Mouse (Mus musculus) cerebellum, adult 11 months (tissue): ENCODE measurements around the gene Map4k5.

Source experiments
- DNase-seq: peaks from one replicate; pipeline ENCODE4 v3.0.0; 2022

Map4k5 gene

DNA sequence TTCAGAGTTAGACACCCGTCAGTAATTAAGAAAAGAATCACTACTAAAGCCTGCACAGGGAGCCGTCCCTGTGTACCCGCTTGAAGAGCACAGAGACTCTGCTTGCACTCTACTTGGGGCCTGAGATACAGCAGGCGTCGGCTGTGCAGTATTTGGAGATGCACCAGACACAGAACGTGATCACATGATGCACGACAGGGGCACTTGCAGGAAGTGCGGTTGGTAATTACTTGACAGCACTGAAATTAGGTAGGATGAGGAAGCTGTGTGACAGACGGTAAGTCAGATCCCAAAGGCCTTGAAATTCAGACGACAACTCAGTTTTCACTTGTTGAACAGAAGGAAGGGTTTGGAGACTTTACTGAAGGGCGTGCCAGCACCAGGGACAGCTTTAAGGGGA is 54.6 kb downstream of the Map4k5 start:
- no peak for DNase-seq

DNA sequence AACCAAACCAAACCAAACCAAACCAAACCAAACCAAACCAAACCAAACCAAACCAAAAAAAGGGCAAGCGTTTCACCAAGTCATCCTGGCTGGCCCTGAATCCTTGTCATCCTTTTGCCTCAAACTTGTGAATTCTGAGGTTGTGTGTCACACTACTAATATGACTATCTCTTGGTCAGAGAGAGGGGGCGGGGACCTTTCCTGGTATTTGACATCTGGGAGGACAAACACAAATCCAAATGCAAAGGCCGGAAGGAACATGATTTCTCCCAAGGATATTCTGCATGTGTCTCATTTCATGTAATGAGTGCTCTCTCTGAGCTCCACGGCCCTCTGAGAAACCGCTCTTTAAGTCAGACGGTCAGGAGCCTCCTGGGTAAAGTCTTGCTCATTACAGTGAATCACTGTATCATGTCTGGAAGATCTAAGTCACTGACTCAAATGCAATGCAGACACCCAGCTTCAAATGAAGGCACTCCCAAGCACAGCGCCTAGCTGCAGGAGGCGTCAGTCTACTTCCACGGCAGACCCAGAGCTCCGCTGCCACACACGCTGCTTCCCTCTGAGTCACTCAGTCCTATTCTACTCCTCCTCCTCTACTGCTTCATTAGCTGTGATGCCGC is 58.9 kb downstream of the Map4k5 start:
- DNase-seq: no peak

DNA sequence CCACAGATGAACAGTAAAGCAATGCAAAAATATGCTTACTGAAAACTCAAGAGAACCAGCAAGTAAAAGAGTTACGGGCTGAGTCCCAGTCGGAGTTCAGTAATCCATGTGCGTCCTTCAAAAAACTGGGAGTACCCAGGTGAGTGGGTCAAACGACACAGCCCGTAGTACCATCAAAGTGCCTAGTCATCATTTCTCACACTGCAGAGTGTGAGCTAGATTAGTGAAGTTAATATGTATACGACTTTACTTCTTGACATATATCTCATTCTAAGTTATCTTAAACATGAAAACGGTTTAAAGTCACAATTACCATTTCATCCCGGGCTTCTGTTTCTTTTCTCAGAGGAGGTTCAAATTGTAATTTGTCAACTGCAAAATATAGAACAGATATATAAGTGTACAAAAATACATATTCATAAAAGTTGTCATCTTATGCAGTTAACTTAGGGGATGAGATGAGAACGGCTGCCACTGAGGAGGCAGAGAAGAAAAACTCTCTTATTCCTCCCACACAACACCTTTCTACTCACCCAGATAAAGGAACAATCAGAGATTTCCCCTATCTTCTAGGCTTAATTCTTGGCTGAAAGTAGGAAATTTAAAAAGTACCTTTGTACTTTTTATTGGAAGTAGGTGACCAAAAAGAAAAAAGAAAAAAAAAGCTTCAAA is 61.6 kb downstream of the Map4k5 start:
- DNase-seq: no peak

GRCm38 (mm10) chr12:69828214-69828613 is 64.8 kb downstream of the Map4k5 start:
- DNase-seq: no peak

GRCm38 (mm10) chr12:69824881-69825597 is 68.0 kb downstream of the Map4k5 start:
- DNase-seq: no peak

DNA sequence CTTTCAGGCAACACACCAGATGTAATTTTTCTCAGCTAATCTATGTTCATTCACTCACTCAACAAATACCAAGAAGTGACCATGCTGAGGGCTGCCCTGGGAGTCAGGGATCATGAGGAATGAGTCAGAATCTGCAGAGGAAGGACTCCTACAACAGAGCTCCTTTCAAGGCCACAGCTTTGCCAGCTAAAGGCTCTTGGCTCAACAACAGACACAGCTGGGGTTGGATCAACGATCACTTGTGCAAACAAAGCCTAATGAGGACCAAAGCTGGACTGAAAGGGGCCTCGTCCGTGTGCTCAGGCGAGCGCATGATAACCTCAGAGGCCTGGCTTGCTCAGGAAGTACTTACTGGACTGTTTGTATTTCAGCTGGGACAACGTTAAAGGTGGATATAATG is 78.7 kb downstream of the Map4k5 start:
- no peak for DNase-seq

GRCm38 (mm10) chr12:69813596-69813995 is 79.4 kb downstream of the Map4k5 start:
- peak; percentile 7 for DNase-seq

GRCm38 (mm10) chr12:69812986-69813385 is 80.0 kb downstream of the Map4k5 start:
- no peak for DNase-seq

DNA sequence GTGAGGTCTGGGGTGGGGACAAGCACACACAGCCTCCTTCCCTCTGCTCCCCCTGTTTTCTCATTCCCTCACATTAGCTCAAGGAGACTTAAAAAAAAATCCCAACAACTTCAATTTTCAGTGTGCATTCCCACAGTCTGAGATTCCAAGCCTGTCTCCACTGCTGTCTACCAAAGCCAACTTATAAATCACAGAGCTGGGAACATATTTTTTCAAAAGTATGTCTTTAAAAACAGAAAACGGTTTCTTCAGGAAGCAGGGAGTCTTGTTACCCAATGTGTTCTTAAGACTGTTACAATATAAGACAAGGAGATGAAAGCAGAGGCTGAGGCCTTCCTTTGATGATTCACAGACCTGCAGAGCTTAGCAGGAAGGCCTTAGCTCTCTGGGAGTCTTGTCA is 81.0 kb downstream of the Map4k5 start:
- no peak for DNase-seq

GRCm38 (mm10) chr12:69809439-69809838 is 83.6 kb downstream of the Map4k5 start:
- no peak for DNase-seq

GRCm38 (mm10) chr12:69807399-69807985 is 85.5 kb downstream of the Map4k5 start:
- DNase-seq: no peak

- no peak for DNase-seq
Measured at GRCm38 (mm10) chr12:69805148-69805547, 87.9 kb downstream of the Map4k5 start.

GRCm38 (mm10) chr12:69804393-69805070 is 88.5 kb downstream of the Map4k5 start:
- no peak for DNase-seq

DNA sequence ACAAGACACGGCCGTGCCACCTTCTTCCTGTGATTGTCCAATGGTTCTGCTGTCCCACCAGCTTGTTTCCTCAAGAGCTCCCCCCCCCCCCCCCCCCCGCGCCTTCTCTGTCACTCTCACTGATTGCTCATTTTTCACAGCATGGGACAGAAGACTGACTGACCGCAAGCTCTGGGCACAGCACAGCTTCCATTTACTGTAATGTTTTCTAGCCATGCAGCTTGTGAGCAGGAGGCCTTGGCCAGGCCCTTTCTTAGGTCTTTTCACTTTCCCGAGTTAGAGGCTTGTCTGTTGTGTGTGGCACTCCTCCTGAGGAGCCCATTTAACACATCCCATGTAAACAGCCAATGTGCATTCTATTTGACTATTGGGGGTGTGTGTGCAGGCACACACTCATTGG is 89.8 kb downstream of the Map4k5 start:
- DNase-seq: no peak

DNA sequence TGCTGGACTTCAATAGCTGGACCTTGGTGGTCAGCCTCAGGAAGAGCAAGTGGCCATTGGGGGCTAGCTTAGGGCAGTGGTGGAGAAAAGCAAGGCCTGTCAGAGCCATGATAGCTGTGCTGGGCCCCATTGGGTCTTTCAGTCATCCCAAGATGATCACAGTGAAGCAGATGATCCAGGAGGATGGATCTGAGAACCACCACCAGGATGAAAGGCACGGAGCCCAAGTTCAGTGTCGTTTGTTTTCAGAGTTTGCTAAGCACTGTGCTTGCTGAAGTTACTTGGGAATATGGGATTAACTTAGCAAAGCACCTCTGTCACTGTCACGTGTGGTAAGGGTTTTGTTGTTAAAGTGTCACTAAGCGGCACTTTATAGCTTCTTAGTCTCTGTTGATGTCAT is 92.4 kb downstream of the Map4k5 start:
- no peak for DNase-seq

DNA sequence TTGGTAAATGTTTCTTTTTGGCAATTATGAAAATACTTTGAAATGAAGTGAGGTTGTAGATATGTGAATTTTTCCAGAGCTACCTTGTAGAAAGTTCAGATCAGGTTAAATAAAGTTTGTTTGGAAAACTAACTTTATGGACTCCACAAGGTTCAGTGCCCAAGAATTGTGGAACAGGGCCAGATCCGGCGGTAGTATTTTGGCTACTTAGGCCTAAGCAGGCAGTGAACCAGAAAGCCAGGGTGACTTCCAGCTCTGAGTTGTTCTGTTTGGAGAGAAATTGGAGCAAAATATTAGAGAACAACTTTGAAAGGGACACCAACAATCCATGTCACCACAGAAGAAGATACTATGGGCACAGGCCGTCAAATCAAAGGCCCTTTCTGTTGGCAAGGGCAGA is 96.7 kb downstream of the Map4k5 start:
- no peak for DNase-seq

- DNase-seq: peak; percentile 60
Measured at GRCm38 (mm10) chr12:69790530-69791505, 102.2 kb downstream of the Map4k5 start, which contains the start of gene Cdkl1. Gene Cdkl1 (minus strand): TSS chr12:69791267.

DNA sequence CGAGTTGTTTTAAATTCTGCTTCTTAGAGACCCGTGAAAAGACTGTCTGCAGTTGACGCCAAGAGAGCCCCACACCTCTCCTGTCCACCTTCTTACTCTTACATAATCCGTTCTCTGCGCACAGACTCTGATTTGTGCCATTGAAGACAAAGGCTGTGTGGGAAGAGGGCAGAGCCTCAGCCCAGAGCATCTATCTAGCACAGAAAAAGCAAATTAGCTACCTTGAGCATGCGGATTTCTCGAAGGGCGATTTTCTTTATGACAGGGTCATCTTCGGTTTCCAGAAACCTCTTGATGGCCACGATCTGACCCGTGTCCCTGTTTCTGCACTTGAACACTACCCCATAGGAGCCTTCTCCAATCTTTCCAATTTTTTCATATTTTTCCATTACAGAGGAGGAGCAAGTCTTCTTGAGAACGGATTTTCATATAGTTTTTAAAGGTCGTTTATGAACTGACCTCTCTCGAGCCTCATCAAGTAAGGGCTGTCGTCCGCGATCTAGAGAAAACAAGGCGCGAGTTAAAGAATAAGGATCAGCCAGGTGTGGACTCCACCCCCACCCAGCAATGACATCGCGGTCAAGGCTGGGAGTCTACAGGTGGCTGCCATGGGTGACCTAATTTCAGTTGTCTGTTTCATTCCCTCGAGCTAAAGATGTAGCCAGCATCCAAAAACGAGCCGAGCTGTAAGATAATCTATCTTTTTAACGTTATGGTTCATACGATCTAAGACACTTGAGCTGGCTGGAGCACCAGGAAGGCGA is 103.1 kb downstream of the Map4k5 start:
- DNase-seq: peak; percentile 52

- DNase-seq: no peak
Measured at GRCm38 (mm10) chr12:69788380-69788779, 104.6 kb downstream of the Map4k5 start.

- DNase-seq: no peak
Measured at GRCm38 (mm10) chr12:69785471-69785870, 107.5 kb downstream of the Map4k5 start.
